Mouse (Mus musculus): ENCODE data around the gene Lbhd1.

DNA sequence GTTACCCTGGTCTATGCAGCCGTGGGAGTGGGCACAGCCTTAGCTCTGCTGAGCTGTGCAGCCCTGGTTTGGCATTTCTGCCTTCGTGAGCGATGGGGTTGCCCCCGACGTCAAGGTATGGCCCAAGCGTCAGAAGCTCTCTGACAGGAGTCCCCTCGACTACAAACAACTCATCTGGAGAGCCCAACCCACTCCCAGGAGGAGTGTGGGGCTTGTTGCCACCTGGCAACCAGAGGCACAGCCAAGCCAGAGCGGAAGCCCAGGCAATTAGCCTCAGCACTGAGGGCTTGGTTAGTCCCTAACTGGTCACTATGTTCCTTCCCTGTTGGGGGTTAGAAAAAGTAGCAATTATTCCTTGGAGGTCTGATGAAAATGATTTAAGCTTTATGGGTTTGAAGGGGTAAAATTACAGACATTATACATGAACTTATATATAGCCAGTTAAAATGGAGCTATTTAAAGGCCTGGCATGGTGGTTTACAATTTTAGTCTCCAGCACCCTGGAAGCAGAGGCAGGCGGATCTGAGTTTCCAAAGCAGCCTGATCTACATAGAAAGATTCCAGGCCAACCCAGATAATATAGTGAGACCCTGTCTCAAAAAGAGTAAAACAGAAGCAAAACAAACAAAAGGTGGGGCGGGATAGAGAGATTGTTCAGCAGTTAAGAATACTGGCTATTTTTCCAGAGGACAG lies 31.1 kb upstream of the Lbhd1 start:
- no peak for TF ChIP-seq CTCF (IDR thresholded peaks at IDR 0.05; ENCODE audit: extremely low read depth, insufficient read length, insufficient replicate concordance, low read depth, low read length)
- TF ChIP-seq POLR2A (IDR thresholded peaks at IDR 0.05; ENCODE audit: low read depth, low read length): no peak

Measured in small intestine, adult 2 months (tissue).